ENCODE assay signal across 8 mouse cellular contexts in the genomic region with DNA sequence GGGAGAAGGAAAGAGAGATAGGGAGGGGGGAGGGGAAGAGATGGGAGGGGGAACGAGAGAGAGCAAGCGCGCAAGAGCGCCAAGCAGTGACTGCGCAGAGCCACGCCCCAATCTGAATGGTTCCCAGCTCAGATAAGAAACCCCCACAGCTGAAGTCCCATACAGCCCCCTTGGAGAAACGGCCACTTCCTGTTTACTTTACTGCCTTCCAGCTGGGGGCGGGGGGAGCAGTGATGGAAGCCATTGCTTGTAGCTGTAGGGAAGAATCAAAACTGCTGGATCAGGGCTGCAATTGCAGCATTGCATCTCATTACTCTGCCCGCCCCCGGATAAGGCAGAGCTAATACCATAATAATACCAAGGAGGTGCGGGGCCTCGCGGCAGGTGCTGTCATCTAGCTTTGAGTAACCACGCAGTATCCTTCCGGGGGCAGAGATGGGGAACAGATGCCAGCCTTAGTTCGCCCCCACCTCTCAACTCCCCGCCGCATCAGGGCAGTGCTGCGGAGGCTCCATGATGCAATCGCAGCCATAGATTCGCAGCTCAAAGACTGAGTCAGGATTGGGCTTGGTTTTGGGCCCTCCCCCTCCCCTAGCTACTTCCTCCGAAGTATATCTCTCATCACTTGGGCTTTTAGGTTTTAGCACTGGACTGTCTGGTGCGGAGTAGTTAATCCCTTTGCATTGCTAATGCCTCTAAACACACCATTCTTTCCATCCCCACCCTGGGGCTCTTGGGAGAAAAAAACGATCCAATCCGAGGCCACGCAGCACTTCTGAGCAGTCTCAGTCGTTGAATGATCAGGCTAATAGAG.
A peak's percentile ranks its signal among the peaks of the same experiment; 100 is the strongest.
DNase-seq lines count a peak whose midpoint lies in the region; ATAC-seq and TF ChIP-seq lines count a peak whose summit lies in the region.

No protein-coding gene starts in this region.

- no peak for TF ChIP-seq CTCF in liver, postnatal 0 days (IDR thresholded peaks at IDR 0.05; ENCODE audit: low read depth)
- TF ChIP-seq CTCF in testis, adult 2 months (IDR thresholded peaks at IDR 0.05; ENCODE audit: control insufficient read depth, insufficient read depth, insufficient replicate concordance, low read depth, low read length): no peak

- H3K4me3 ChIP-seq in brown adipose tissue, adult 24 weeks (ENCODE audit: insufficient read depth, low read depth, low read length): peak overlapping the region; percentile 59
- H3K4me3 ChIP-seq in forebrain, embryonic 13.5 days: peak overlapping the region; percentile 41
- H3K4me3 ChIP-seq in liver, postnatal 0 days (ENCODE audit: low read depth, low read length): peak overlapping the region; percentile 49
- peak overlapping the region; percentile 40 for H3K4me3 ChIP-seq in neural tube, embryonic 13.5 days
- peak overlapping the region; percentile 78 for H3K4me3 ChIP-seq in testis, adult 2 months (ENCODE audit: control insufficient read depth, low read depth, low read length)

- intact Hi-C loops in heart, postnatal 10 days (cut with DNase I): loop anchor here (2.0 to 10.0 kb wide), 3 partner anchors 66 to 308 kb away; partner anchors contain the start of gene Ddx3x

- ATAC-seq in forebrain, embryonic 13.5 days: peak; percentile 93
- peak; percentile 86 for ATAC-seq in liver, postnatal 0 days
- peak; percentile 94 for ATAC-seq in neural tube, embryonic 13.5 days (ENCODE audit: low read depth)

- TF ChIP-seq POLR2A in testis, adult 2 months (IDR thresholded peaks at IDR 0.05; ENCODE audit: control insufficient read depth, low read depth, low read length): no peak

- peak overlapping the region; percentile 61 for H3K9ac ChIP-seq in forebrain, embryonic 13.5 days
- H3K9ac ChIP-seq in liver, postnatal 0 days (replicated peaks): peak overlapping the region; percentile 41
- H3K9ac ChIP-seq in neural tube, embryonic 13.5 days: peak overlapping the region; percentile 67

- DNase-seq in CD8-positive naive resting alpha-beta T cell, adult 2 months (ENCODE audit: low read depth in 2 of 2, low spot score in 2 of 2): peak; percentile 52 to 70
- peak; percentile 79 to 81 for DNase-seq in heart, postnatal 10 days
- DNase-seq in layer of hippocampus, adult 11-12 months (ENCODE audit: low spot score): peak; percentile 70
- peak; percentile 64 for DNase-seq in liver, postnatal 0 days

- WGBS in forebrain, embryonic 13.5 days: 7% methylated on average over 27 of the region's 27 CpGs
- 6% methylated on average over 25 of the region's 27 CpGs for WGBS in liver, postnatal 0 days (ENCODE audit: insufficient replicate concordance)
- 5% methylated on average over 27 of the region's 27 CpGs for WGBS in neural tube, embryonic 13.5 days

- H3K36me3 ChIP-seq in forebrain, embryonic 13.5 days (ENCODE audit: poor library complexity, severe bottlenecking): no peaks in the 10 kb centered on the region
- H3K36me3 ChIP-seq in liver, postnatal 0 days (replicated peaks; ENCODE audit: insufficient read depth, low read length): no peaks in the 10 kb centered on the region
- no peaks in the 10 kb centered on the region for H3K36me3 ChIP-seq in neural tube, embryonic 13.5 days
- H3K36me3 ChIP-seq in testis, adult 2 months (ENCODE audit: control insufficient read depth, insufficient read depth, low read length): no peaks in the 10 kb centered on the region

- H3K27ac ChIP-seq in brown adipose tissue, adult 24 weeks (replicated peaks; ENCODE audit: low read depth, low read length): peak overlapping the region; percentile 87
- peak overlapping the region; percentile 92 for H3K27ac ChIP-seq in forebrain, embryonic 13.5 days
- peak overlapping the region; percentile 82 for H3K27ac ChIP-seq in liver, postnatal 0 days (ENCODE audit: low read depth)
- peak overlapping the region; percentile 97 for H3K27ac ChIP-seq in neural tube, embryonic 13.5 days (replicated peaks)
- peak overlapping the region; percentile 87 for H3K27ac ChIP-seq in testis, adult 2 months (ENCODE audit: control insufficient read depth, insufficient read depth, low read depth, low read length)

- no peak for TF ChIP-seq EP300 in liver, postnatal 0 days (IDR thresholded peaks at IDR 0.05; ENCODE audit: low read depth)

- peak overlapping the region; percentile 59 for H3K4me2 ChIP-seq in forebrain, embryonic 13.5 days
- peak overlapping the region; percentile 70 for H3K4me2 ChIP-seq in liver, postnatal 0 days (ENCODE audit: low read depth, low read length)
- peak overlapping the region; percentile 59 for H3K4me2 ChIP-seq in neural tube, embryonic 13.5 days

- peaks cover 12% of the 10 kb centered on the region; the same call in 1 of the 2 replicates for H3K27me3 ChIP-seq in forebrain, embryonic 13.5 days
- H3K27me3 ChIP-seq in liver, postnatal 0 days (ENCODE audit: insufficient read depth, low read length): no peaks in the 10 kb centered on the region
- peaks cover 9% of the 10 kb centered on the region for H3K27me3 ChIP-seq in neural tube, embryonic 13.5 days
- H3K27me3 ChIP-seq in testis, adult 2 months (ENCODE audit: control insufficient read depth, insufficient read depth, low read length): no peaks in the 10 kb centered on the region

- peaks cover 6% of the 10 kb centered on the region for H3K4me1 ChIP-seq in brown adipose tissue, adult 24 weeks (ENCODE audit: control insufficient read depth, insufficient read depth, insufficient read length, low read length)
- H3K4me1 ChIP-seq in forebrain, embryonic 13.5 days: peaks cover 17% of the 10 kb centered on the region
- peaks cover 11% of the 10 kb centered on the region for H3K4me1 ChIP-seq in liver, postnatal 0 days (ENCODE audit: insufficient read depth)
- peaks cover 33% of the 10 kb centered on the region for H3K4me1 ChIP-seq in neural tube, embryonic 13.5 days (replicated peaks)
- peaks cover 12% of the 10 kb centered on the region for H3K4me1 ChIP-seq in testis, adult 2 months (ENCODE audit: control insufficient read depth, insufficient read depth, low read length)

- H3K9me3 ChIP-seq in forebrain, embryonic 13.5 days (replicated peaks): no peaks in the 10 kb centered on the region
- H3K9me3 ChIP-seq in liver, postnatal 0 days (ENCODE audit: low read length): no peaks in the 10 kb centered on the region
- no peaks in the 10 kb centered on the region for H3K9me3 ChIP-seq in neural tube, embryonic 13.5 days

Comparison
In these comparisons a context has a peak if more than half of its experiments do, and no peak if none do; other contexts are left out.
1. Peak in every context shown above with its lines: DNase-seq, ATAC-seq, H3K4me3 ChIP-seq and H3K27ac ChIP-seq.